Mouse (Mus musculus): ENCODE results near the gene B3galt1. TPM values are rescaled to one million over a fixed set of nuclear protein-coding genes. Genes with fewer than 3 reads are reported as not detected.

The B3galt1 gene
- polyA plus RNA-seq, 1 experiment from 2014 or later, result 7.4 TPM

GRCm38 (mm10) chr2:67948408-67948807 is 382.7 kb downstream of the B3galt1 start:
- 77% methylated on average over 3 of the region's 3 CpGs for WGBS
- H3K36me3 ChIP-seq (ENCODE audit: control insufficient read depth, insufficient read depth, low read length), result no peaks in the 10 kb centered on the region
- H3K4me2 ChIP-seq (replicated peaks; ENCODE audit: low read depth, low read length), result no peak overlapping the region
- no peaks in the 10 kb centered on the region for H3K4me1 ChIP-seq (ENCODE audit: control insufficient read depth, insufficient read depth, low read length)
- no peaks in the 10 kb centered on the region for H3K9me3 ChIP-seq (ENCODE audit: control insufficient read depth, low read length)
- H3K4me3 ChIP-seq (ENCODE audit: low read length), result no peak overlapping the region
- no peak overlapping the region for H3K9ac ChIP-seq (ENCODE audit: low read depth, low read length)
- ATAC-seq (ENCODE audit: low FRiP score, low TSS enrichment), result no peak
- H3K27ac ChIP-seq (ENCODE audit: low read depth, low read length), result no peak overlapping the region
- no peaks in the 10 kb centered on the region for H3K27me3 ChIP-seq (ENCODE audit: control insufficient read depth, insufficient read depth, low read length)

- Histone ChIP-seq H3K4me1 (ENCODE audit: control insufficient read depth, insufficient read depth, low read length) (no peaks in the 10 kb centered on the region), H3K27ac (ENCODE audit: low read depth, low read length) (no peak overlapping the region), H3K4me2 (replicated peaks; ENCODE audit: low read depth, low read length) (no peak overlapping the region), H3K27me3 (ENCODE audit: control insufficient read depth, insufficient read depth, low read length) (no peaks in the 10 kb centered on the region), H3K4me3 (ENCODE audit: low read length) (no peak overlapping the region), H3K36me3 (ENCODE audit: control insufficient read depth, insufficient read depth, low read length) (no peaks in the 10 kb centered on the region), H3K9ac (ENCODE audit: low read depth, low read length) (no peak overlapping the region), H3K9me3 (ENCODE audit: control insufficient read depth, low read length) (no peaks in the 10 kb centered on the region)
- ATAC-seq (ENCODE audit: low FRiP score, low TSS enrichment), result no peak
- 93% methylated on average over 4 of the region's 4 CpGs for WGBS
Measured at GRCm38 (mm10) chr2:67956182-67956581, 390.5 kb downstream of the B3galt1 start.

GRCm38 (mm10) chr2:67957561-67957960 is 391.9 kb downstream of the B3galt1 start:
- ATAC-seq (ENCODE audit: low FRiP score, low TSS enrichment), result no peak
- Histone ChIP-seq H3K27ac (ENCODE audit: low read depth, low read length) (no peak overlapping the region), H3K36me3 (ENCODE audit: control insufficient read depth, insufficient read depth, low read length) (no peaks in the 10 kb centered on the region), H3K4me3 (ENCODE audit: low read length) (no peak overlapping the region), H3K9me3 (ENCODE audit: control insufficient read depth, low read length) (no peaks in the 10 kb centered on the region), H3K4me2 (replicated peaks; ENCODE audit: low read depth, low read length) (no peak overlapping the region), H3K27me3 (ENCODE audit: control insufficient read depth, insufficient read depth, low read length) (no peaks in the 10 kb centered on the region), H3K4me1 (ENCODE audit: control insufficient read depth, insufficient read depth, low read length) (no peaks in the 10 kb centered on the region), H3K9ac (ENCODE audit: low read depth, low read length) (no peak overlapping the region)
- WGBS, result 47% methylated on average over 2 of the region's 2 CpGs

- ATAC-seq (ENCODE audit: low FRiP score, low TSS enrichment), result no peak
- Histone ChIP-seq H3K27ac (ENCODE audit: low read depth, low read length) (no peak overlapping the region), H3K36me3 (ENCODE audit: control insufficient read depth, insufficient read depth, low read length) (no peaks in the 10 kb centered on the region), H3K9me3 (ENCODE audit: control insufficient read depth, low read length) (no peaks in the 10 kb centered on the region), H3K4me2 (replicated peaks; ENCODE audit: low read depth, low read length) (no peak overlapping the region), H3K4me1 (ENCODE audit: control insufficient read depth, insufficient read depth, low read length) (no peaks in the 10 kb centered on the region), H3K4me3 (ENCODE audit: low read length) (no peak overlapping the region), H3K9ac (ENCODE audit: low read depth, low read length) (no peak overlapping the region), H3K27me3 (ENCODE audit: control insufficient read depth, insufficient read depth, low read length) (no peaks in the 10 kb centered on the region)
- 63% methylated on average over 2 of the region's 2 CpGs for WGBS
Measured at GRCm38 (mm10) chr2:67960711-67961110, 395.0 kb downstream of the B3galt1 start.

- no peaks in the 10 kb centered on the region for H3K27me3 ChIP-seq (ENCODE audit: control insufficient read depth, insufficient read depth, low read length)
- no peak for ATAC-seq (ENCODE audit: low FRiP score, low TSS enrichment)
- no peak overlapping the region for H3K4me3 ChIP-seq (ENCODE audit: low read length)
- no peaks in the 10 kb centered on the region for H3K36me3 ChIP-seq (ENCODE audit: control insufficient read depth, insufficient read depth, low read length)
- H3K4me1 ChIP-seq (ENCODE audit: control insufficient read depth, insufficient read depth, low read length), result no peaks in the 10 kb centered on the region
- H3K9me3 ChIP-seq (ENCODE audit: control insufficient read depth, low read length), result no peaks in the 10 kb centered on the region
- H3K9ac ChIP-seq (ENCODE audit: low read depth, low read length), result no peak overlapping the region
- no peak overlapping the region for H3K4me2 ChIP-seq (replicated peaks; ENCODE audit: low read depth, low read length)
- H3K27ac ChIP-seq (ENCODE audit: low read depth, low read length), result no peak overlapping the region
Measured at GRCm38 (mm10) chr2:67968812-67969211, 403.1 kb downstream of the B3galt1 start.

GRCm38 (mm10) chr2:67971091-67971490 is 405.4 kb downstream of the B3galt1 start:
- WGBS, result 83% methylated on average over 7 of the region's 7 CpGs

GRCm38 (mm10) chr2:67971576-67971975 is 405.9 kb downstream of the B3galt1 start:
- Histone ChIP-seq H3K27ac (ENCODE audit: low read depth, low read length) (no peak overlapping the region), H3K9ac (ENCODE audit: low read depth, low read length) (no peak overlapping the region), H3K4me3 (ENCODE audit: low read length) (no peak overlapping the region), H3K4me2 (replicated peaks; ENCODE audit: low read depth, low read length) (no peak overlapping the region), H3K36me3 (ENCODE audit: control insufficient read depth, insufficient read depth, low read length) (no peaks in the 10 kb centered on the region), H3K4me1 (ENCODE audit: control insufficient read depth, insufficient read depth, low read length) (no peaks in the 10 kb centered on the region), H3K27me3 (ENCODE audit: control insufficient read depth, insufficient read depth, low read length) (no peaks in the 10 kb centered on the region), H3K9me3 (ENCODE audit: control insufficient read depth, low read length) (no peaks in the 10 kb centered on the region)
- 85% methylated on average over 6 of the region's 6 CpGs for WGBS
- no peak for ATAC-seq (ENCODE audit: low FRiP score, low TSS enrichment)

More at GRCm38 (mm10) chr2:67971091-67971490, 405.4 kb downstream of the B3galt1 start:
- H3K9ac ChIP-seq (ENCODE audit: low read depth, low read length), result no peak overlapping the region
- H3K27me3 ChIP-seq (ENCODE audit: control insufficient read depth, insufficient read depth, low read length), result no peaks in the 10 kb centered on the region
- H3K4me2 ChIP-seq (replicated peaks; ENCODE audit: low read depth, low read length), result no peak overlapping the region
- H3K9me3 ChIP-seq (ENCODE audit: control insufficient read depth, low read length), result no peaks in the 10 kb centered on the region
- no peak for ATAC-seq (ENCODE audit: low FRiP score, low TSS enrichment)
- H3K4me1 ChIP-seq (ENCODE audit: control insufficient read depth, insufficient read depth, low read length), result no peaks in the 10 kb centered on the region
- H3K36me3 ChIP-seq (ENCODE audit: control insufficient read depth, insufficient read depth, low read length), result no peaks in the 10 kb centered on the region
- no peak overlapping the region for H3K4me3 ChIP-seq (ENCODE audit: low read length)
- no peak overlapping the region for H3K27ac ChIP-seq (ENCODE audit: low read depth, low read length)

GRCm38 (mm10) chr2:67975764-67976163 is 410.1 kb downstream of the B3galt1 start:
- no peak for ATAC-seq (ENCODE audit: low FRiP score, low TSS enrichment)

GRCm38 (mm10) chr2:67976488-67976887 is 410.8 kb downstream of the B3galt1 start:
- 95% methylated on average over 4 of the region's 4 CpGs for WGBS
- H3K4me1 ChIP-seq (ENCODE audit: control insufficient read depth, insufficient read depth, low read length), result no peaks in the 10 kb centered on the region
- no peak overlapping the region for H3K4me3 ChIP-seq (ENCODE audit: low read length)
- no peak for ATAC-seq (ENCODE audit: low FRiP score, low TSS enrichment)
- no peak overlapping the region for H3K9ac ChIP-seq (ENCODE audit: low read depth, low read length)
- no peak overlapping the region for H3K27ac ChIP-seq (ENCODE audit: low read depth, low read length)
- no peaks in the 10 kb centered on the region for H3K9me3 ChIP-seq (ENCODE audit: control insufficient read depth, low read length)
- H3K4me2 ChIP-seq (replicated peaks; ENCODE audit: low read depth, low read length), result no peak overlapping the region
- H3K27me3 ChIP-seq (ENCODE audit: control insufficient read depth, insufficient read depth, low read length), result no peaks in the 10 kb centered on the region
- H3K36me3 ChIP-seq (ENCODE audit: control insufficient read depth, insufficient read depth, low read length), result no peaks in the 10 kb centered on the region

More at GRCm38 (mm10) chr2:67975764-67976163, 410.1 kb downstream of the B3galt1 start:
- H3K4me3 ChIP-seq (ENCODE audit: low read length), result no peak overlapping the region
- H3K27me3 ChIP-seq (ENCODE audit: control insufficient read depth, insufficient read depth, low read length), result no peaks in the 10 kb centered on the region
- H3K9ac ChIP-seq (ENCODE audit: low read depth, low read length), result no peak overlapping the region
- no peak overlapping the region for H3K27ac ChIP-seq (ENCODE audit: low read depth, low read length)
- H3K4me1 ChIP-seq (ENCODE audit: control insufficient read depth, insufficient read depth, low read length), result no peaks in the 10 kb centered on the region
- H3K9me3 ChIP-seq (ENCODE audit: control insufficient read depth, low read length), result no peaks in the 10 kb centered on the region
- no peaks in the 10 kb centered on the region for H3K36me3 ChIP-seq (ENCODE audit: control insufficient read depth, insufficient read depth, low read length)
- H3K4me2 ChIP-seq (replicated peaks; ENCODE audit: low read depth, low read length), result no peak overlapping the region
